28 mouse cellular contexts compared by ENCODE assay signal in genomic region chr10:100575294-100575693, GRCm38 (mm10). TPM values are rescaled to one million over a fixed set of nuclear protein-coding genes. Genes with fewer than 3 reads are reported as not detected.
A peak's percentile ranks its signal among the peaks of the same experiment; 100 is the strongest.
DNase-seq lines count a peak whose midpoint lies in the region; ATAC-seq and TF ChIP-seq lines count a peak whose summit lies in the region.
"Had no signal": no experiment of that assay in that cellular context is flagged by ENCODE, and none has a peak within 500 bp of the region (broad histone marks: within the 10 kb centered on the region; RNA-seq: fewer than 3 reads in every experiment).

No protein-coding gene starts in this region.

- H3K4me3 ChIP-seq in liver, embryonic 11.5 days (ENCODE audit: low read depth, low read length): no peak overlapping the region
- no peak overlapping the region for H3K4me3 ChIP-seq in liver, embryonic 14.5 days (ENCODE audit: insufficient read depth in 1 of 2, low read depth in 2 of 2, low read length in 2 of 2)
- H3K4me3 ChIP-seq in liver, postnatal 0 days (ENCODE audit: low read depth, low read length): no peak overlapping the region
- H3K4me3 ChIP-seq: forebrain, embryonic 12.5 days; forebrain, embryonic 15.5 days; heart, embryonic 13.5 days had no signal

- H3K27ac ChIP-seq in liver, embryonic 11.5 days (ENCODE audit: low read depth, low read length): peak overlapping the region; percentile 0; the same call in 1 of the 2 replicates
- H3K27ac ChIP-seq in liver, embryonic 14.5 days: peak overlapping the region; percentile 87
- no peak overlapping the region for H3K27ac ChIP-seq in liver, postnatal 0 days (ENCODE audit: low read depth)
- H3K27ac ChIP-seq: forebrain, embryonic 12.5 days; forebrain, embryonic 15.5 days; heart, embryonic 13.5 days; hindbrain, embryonic 14.5 days; hindbrain, postnatal 0 days had no signal

- no peaks in the 10 kb centered on the region for H3K9me3 ChIP-seq in liver, embryonic 11.5 days (ENCODE audit: control insufficient read depth, low read length)
- H3K9me3 ChIP-seq in liver, embryonic 14.5 days (ENCODE audit: control insufficient read depth, low read length): no peaks in the 10 kb centered on the region
- no peaks in the 10 kb centered on the region for H3K9me3 ChIP-seq in liver, postnatal 0 days (ENCODE audit: low read length)
- H3K9me3 ChIP-seq: forebrain, embryonic 12.5 days; forebrain, embryonic 15.5 days; G1E; heart, embryonic 13.5 days had no signal

- H3K36me3 ChIP-seq in liver, embryonic 11.5 days (ENCODE audit: control insufficient read depth, insufficient read depth, low read length): peaks cover 3% of the 10 kb centered on the region; the same call in 1 of the 2 replicates
- H3K36me3 ChIP-seq in liver, embryonic 14.5 days (replicated peaks; ENCODE audit: control insufficient read depth, insufficient read depth, low read depth): peaks cover 20% of the 10 kb centered on the region
- H3K36me3 ChIP-seq in liver, postnatal 0 days (replicated peaks; ENCODE audit: insufficient read depth, low read length): peaks cover 15% of the 10 kb centered on the region

- no peak for TF ChIP-seq CTCF in liver, embryonic 14.5 days (IDR thresholded peaks at IDR 0.05; ENCODE audit: low read depth)
- no peak for TF ChIP-seq CTCF in liver, postnatal 0 days (IDR thresholded peaks at IDR 0.05; ENCODE audit: low read depth)

- TF ChIP-seq EP300 in liver, embryonic 14.5 days (IDR thresholded peaks at IDR 0.05; ENCODE audit: low read depth): no peak
- no peak for TF ChIP-seq EP300 in liver, postnatal 0 days (IDR thresholded peaks at IDR 0.05; ENCODE audit: low read depth)

- 69% methylated on average over 7 of the region's 7 CpGs for WGBS in liver, embryonic 11.5 days
- WGBS in liver, embryonic 14.5 days (ENCODE audit: insufficient replicate concordance): 50% methylated on average over 7 of the region's 7 CpGs
- WGBS in liver, postnatal 0 days (ENCODE audit: insufficient replicate concordance): 68% methylated on average over 7 of the region's 7 CpGs

- no peaks in the 10 kb centered on the region for H3K27me3 ChIP-seq in liver, embryonic 11.5 days (replicated peaks; ENCODE audit: control insufficient read depth, insufficient read depth, low read length)
- H3K27me3 ChIP-seq in liver, embryonic 14.5 days (ENCODE audit: control insufficient read depth, insufficient read depth, low read length): no peaks in the 10 kb centered on the region
- H3K27me3 ChIP-seq in liver, postnatal 0 days (ENCODE audit: insufficient read depth, low read length): no peaks in the 10 kb centered on the region
- H3K27me3 ChIP-seq: CH12.LX; forebrain, embryonic 12.5 days; forebrain, embryonic 15.5 days; heart, embryonic 13.5 days had no signal

- peaks cover 12% of the 10 kb centered on the region; the same call in 1 of the 2 replicates for H3K4me1 ChIP-seq in liver, embryonic 11.5 days (replicated peaks; ENCODE audit: control insufficient read depth, insufficient read depth, low read length)
- H3K4me1 ChIP-seq in liver, embryonic 14.5 days (replicated peaks; ENCODE audit: control insufficient read depth in 2 of 2, insufficient read depth in 2 of 2, low read length in 1 of 2): peaks cover 19 to 24% of the 10 kb centered on the region in 2 experiments
- no peaks in the 10 kb centered on the region for H3K4me1 ChIP-seq in liver, postnatal 0 days (ENCODE audit: insufficient read depth)
- H3K4me1 ChIP-seq: forebrain, embryonic 12.5 days; forebrain, embryonic 15.5 days; heart, embryonic 13.5 days had no signal

- H3K4me2 ChIP-seq in liver, embryonic 11.5 days: no peak overlapping the region; the same call in 1 of the 2 replicates
- peak overlapping the region; percentile 47 for H3K4me2 ChIP-seq in liver, embryonic 14.5 days (ENCODE audit: low read depth)
- H3K4me2 ChIP-seq in liver, postnatal 0 days (ENCODE audit: low read depth, low read length): no peak overlapping the region
- H3K4me2 ChIP-seq: forebrain, embryonic 12.5 days; forebrain, embryonic 15.5 days; heart, embryonic 13.5 days; hindbrain, embryonic 14.5 days had no signal

- no peak overlapping the region for H3K9ac ChIP-seq in liver, embryonic 11.5 days (ENCODE audit: low read depth, low read length)
- H3K9ac ChIP-seq in liver, embryonic 14.5 days (replicated peaks): no peak overlapping the region
- H3K9ac ChIP-seq in liver, postnatal 0 days (replicated peaks): no peak overlapping the region
- H3K9ac ChIP-seq: forebrain, embryonic 12.5 days; forebrain, embryonic 15.5 days; heart, embryonic 13.5 days; hindbrain, embryonic 14.5 days had no signal

- peak; percentile 52 for ATAC-seq in liver, embryonic 11.5 days (replicated peaks; ENCODE audit: low FRiP score)
- ATAC-seq in liver, embryonic 14.5 days (ENCODE audit: insufficient read depth): peak; percentile 49
- ATAC-seq in liver, postnatal 0 days: 0 out of 2 replicates have a peak, but pooled peaks have one; percentile 29
- ATAC-seq: forebrain, embryonic 15.5 days; hindbrain, postnatal 0 days had no signal

- no peak for DNase-seq in liver, embryonic 11.5 days (ENCODE audit: low spot score)
- no peak for DNase-seq in liver
- no peak for DNase-seq in liver, embryonic 14.5 days (ENCODE audit: low read depth in 3 of 3, low spot score in 3 of 3)
- no peak for DNase-seq in liver, postnatal 0 days
- no peak for DNase-seq in thymus, postnatal 14 days
- no peak for DNase-seq in cerebellum, adult 18-20 months
- no peak for DNase-seq in spleen, adult 12 weeks (ENCODE audit: low spot score)
- DNase-seq: adrenal gland, adult 2 months; adrenal gland, postnatal 14 days; B cell, adult 2 months; cerebellum, adult 11-12 months; cerebellum, adult 9-10 months; cerebellum, postnatal 14 days; gastrocnemius, postnatal 25 days; heart, adult 18-20 months; heart, postnatal 14 days; heart, postnatal 4 days had no signal

RNA-seq across cellular contexts. Expression of gene 4930430F08Rik, which starts 14.9 kb away (rescaled TPM):
- 17.1 TPM in 2 replicates for polyA plus RNA-seq in liver, embryonic 11.5 days (2014; fragmentation: Nextera tagmentation; extraction: Ambion mirVana)
- polyA plus RNA-seq in liver, embryonic 14.5 days (2012; rRNA removed): 9.8 and 11.9 TPM in 2 replicates
- polyA plus RNA-seq in liver, embryonic 14.5 days (2014; fragmentation: Nextera tagmentation; extraction: Ambion mirVana): 16.2 and 18.2 TPM in 2 replicates
- polyA plus RNA-seq in liver, postnatal 0 days (2015; fragmentation: Nextera tagmentation; extraction: Ambion mirVana): 5.0 and 5.1 TPM in 2 replicates

RNA-seq across cellular contexts. Expression of gene 1700017N19Rik, which starts 15.0 kb away (rescaled TPM):
- not detected in 2 replicates for polyA plus RNA-seq in liver, embryonic 11.5 days (2014; fragmentation: Nextera tagmentation; extraction: Ambion mirVana)
- not detected in 2 replicates for polyA plus RNA-seq in liver, embryonic 14.5 days (2012; rRNA removed)
- polyA plus RNA-seq in liver, embryonic 14.5 days (2014; fragmentation: Nextera tagmentation; extraction: Ambion mirVana): not detected in 2 replicates
- not detected in 2 replicates for polyA plus RNA-seq in liver, postnatal 0 days (2015; fragmentation: Nextera tagmentation; extraction: Ambion mirVana)
- polyA plus RNA-seq: adrenal gland, adult 2 months; embryonic facial prominence, embryonic 11.5 days; embryonic facial prominence, embryonic 14.5 days; forebrain, embryonic 12.5 days; forebrain, embryonic 15.5 days; G1E; heart, embryonic 13.5 days; heart, embryonic 16.5 days; hindbrain, embryonic 11.5 days; hindbrain, embryonic 14.5 days had no signal
